Mouse (Mus musculus) ES-E14 (cell line): ENCODE measurements around the gene Ppard. TPM values are rescaled to one million over a fixed set of nuclear protein-coding genes. Genes with fewer than 3 reads are reported as not detected.

Experiments
- DNase-seq: peaks from one replicate; pipeline ENCODE4 v3.0.0-alpha.2; 2013; ENCODE audit warnings: low read depth, low spot score
- H3K27ac ChIP-seq: 2 replicates; pipeline ENCODE4 v1.5.1; 2012; ENCODE audit warnings: low read depth, mild to moderate bottlenecking, low read length, moderate library complexity, mixed read lengths; ENCODE audit not compliant: poor library complexity, insufficient read depth, severe bottlenecking
- H3K36me3 ChIP-seq: 2 replicates; pipeline ENCODE4 v1.6.1; 2012; ENCODE audit warnings: mild to moderate bottlenecking, low read length, moderate library complexity, mixed read lengths; ENCODE audit not compliant: control insufficient read depth, poor library complexity, insufficient read depth, severe bottlenecking
- H3K4me1 ChIP-seq, 2 experiments: fragments of 150-350 bp in 1 of 2; sonication (generic) in 1 of 2; 2 replicates each; pipeline ENCODE4 v1.6.1; 2012; ENCODE audit warnings: low read length in 2 of 2, mild to moderate bottlenecking in 1 of 2, mixed read lengths in 1 of 2; ENCODE audit not compliant: control insufficient read depth in 2 of 2, insufficient read depth in 2 of 2, poor library complexity in 1 of 2
- H3K4me3 ChIP-seq, 2 experiments: fragments of 150-350 bp in 1 of 2; sonication (generic) in 1 of 2; 2 replicates each; pipeline ENCODE4 v1.5.1; 2012; ENCODE audit warnings: low read length in 2 of 2, low read depth in 1 of 2, mild to moderate bottlenecking in 1 of 2, mixed read lengths in 1 of 2; ENCODE audit not compliant: insufficient read depth in 1 of 2, poor library complexity in 1 of 2, severe bottlenecking in 1 of 2
- H3K9ac ChIP-seq: 2 replicates; pipeline ENCODE4 v1.6.1; 2012; ENCODE audit warnings: low read depth, mild to moderate bottlenecking, low read length, mixed read lengths; ENCODE audit not compliant: poor library complexity, insufficient read depth, severe bottlenecking
- H3K9me3 ChIP-seq: fragments of 150-350 bp; sonication (generic); 2 replicates; pipeline ENCODE4 v1.6.1; 2012; ENCODE audit warnings: low read depth, mild to moderate bottlenecking, low read length; ENCODE audit not compliant: control insufficient read depth, insufficient read depth
- CHD2 ChIP-seq: IDR thresholded peaks from 2 replicates; pipeline ENCODE4 v1.6.1; 2014; ENCODE audit warnings: mild to moderate bottlenecking, low read depth, low read length, inconsistent platforms
- HCFC1 ChIP-seq: IDR thresholded peaks from 2 replicates; pipeline ENCODE4 v1.6.1; 2012; ENCODE audit warnings: low read length, inconsistent platforms, borderline replicate concordance; ENCODE audit not compliant: insufficient read depth
- MAFK ChIP-seq: IDR thresholded peaks from 2 replicates; pipeline ENCODE4 v1.6.1; 2014; ENCODE audit warnings: mild to moderate bottlenecking, low read depth, low read length, inconsistent platforms; ENCODE audit not compliant: insufficient read depth
- ZC3H11A ChIP-seq: IDR thresholded peaks from 2 replicates; pipeline ENCODE4 v1.6.1; 2012; ENCODE audit warnings: low read depth, mild to moderate bottlenecking, inconsistent platforms, low read length, borderline replicate concordance
- ZNF384 ChIP-seq: IDR thresholded peaks from 2 replicates; pipeline ENCODE4 v1.6.1; 2012; ENCODE audit warnings: low read depth, low read length, inconsistent platforms
- in situ Hi-C, 2 experiments: fragments of 600-800 bp; cut with MboI; formaldehyde crosslinking; loops; one replicate each; pipeline ENCODE4 v1.15.1; 2025; ENCODE audit warnings: low sequenced_read_pairs in 2 of 2, inconsistent platforms in 1 of 2; ENCODE audit not compliant: unreplicated experiment in 2 of 2
- total RNA-seq: library from RNA; depleted of rRNA; stranded (reverse); fragments of 300-350 nt; gene quantifications from 2 replicates; pipeline ENCODE4 v1.2.3, GENCODE M21; 2012

Ppard gene
- total RNA-seq, 1 experiment, result 6.7 TPM

- no peak for DNase-seq
- Histone ChIP-seq H3K4me3 (no peak overlapping the region), H3K36me3 (peaks cover 25% of the 10 kb centered on the region), H3K27ac (no peak overlapping the region), H3K9me3 (no peaks in the 10 kb centered on the region), H3K9ac (no peak overlapping the region), H3K4me1 (peaks cover 2 to 10% of the 10 kb centered on the region in 2 experiments; a peak in 2 of 4 replicates)
- TF ChIP-seq MAFK (no peak), CHD2 (no peak), ZNF384 (no peak), HCFC1 (no peak), ZC3H11A (no peak)
- in situ Hi-C loops, result no loop called here
Measured at GRCm38 (mm10) chr17:28315611-28316160, 83.2 kb downstream of the Ppard start.

GRCm38 (mm10) chr17:28316476-28316875, 84.0 kb downstream of the Ppard start:
- Histone ChIP-seq H3K4me1 (peaks cover 2 to 10% of the 10 kb centered on the region in 2 experiments; a peak in 2 of 4 replicates), H3K9ac (no peak overlapping the region), H3K36me3 (peaks cover 31% of the 10 kb centered on the region), H3K9me3 (no peaks in the 10 kb centered on the region), H3K27ac (no peak overlapping the region), H3K4me3 (no peak overlapping the region)
- in situ Hi-C loops, result no loop called here
- TF ChIP-seq CHD2 (no peak), MAFK (no peak), ZNF384 (no peak), HCFC1 (no peak), ZC3H11A (no peak)
- no peak for DNase-seq

GRCm38 (mm10) chr17:28317091-28317490, 84.6 kb downstream of the Ppard start:
- no peak overlapping the region for H3K27ac ChIP-seq
- in situ Hi-C loops, result no loop called here
- DNase-seq, result no peak

GRCm38 (mm10) chr17:28317725-28318124, 85.2 kb downstream of the Ppard start:
- Histone ChIP-seq H3K4me3 (no peak overlapping the region), H3K4me1 (peaks cover 0 to 10% of the 10 kb centered on the region in 2 experiments; a peak in 2 of 4 replicates), H3K9ac (no peak overlapping the region), H3K9me3 (no peaks in the 10 kb centered on the region), H3K36me3 (peaks cover 41% of the 10 kb centered on the region), H3K27ac (no peak overlapping the region)
- no peak for DNase-seq
- TF ChIP-seq CHD2 (no peak), MAFK (no peak), ZNF384 (no peak), HCFC1 (no peak), ZC3H11A (no peak)
- in situ Hi-C loops, result no loop called here

More at GRCm38 (mm10) chr17:28317091-28317490, 84.6 kb downstream of the Ppard start:
- Histone ChIP-seq H3K36me3 (peaks cover 35% of the 10 kb centered on the region), H3K9me3 (no peaks in the 10 kb centered on the region), H3K4me3 (no peak overlapping the region), H3K4me1 (peaks cover 2 to 10% of the 10 kb centered on the region in 2 experiments; a peak in 2 of 4 replicates), H3K9ac (no peak overlapping the region)
- no peak for TF ChIP-seq MAFK
- TF ChIP-seq ZC3H11A, result no peak
- no peak for TF ChIP-seq CHD2
- no peak for TF ChIP-seq ZNF384
- no peak for TF ChIP-seq HCFC1
